Mouse (Mus musculus): ENCODE results near the gene Gfra4.

The Gfra4 gene

DNA sequence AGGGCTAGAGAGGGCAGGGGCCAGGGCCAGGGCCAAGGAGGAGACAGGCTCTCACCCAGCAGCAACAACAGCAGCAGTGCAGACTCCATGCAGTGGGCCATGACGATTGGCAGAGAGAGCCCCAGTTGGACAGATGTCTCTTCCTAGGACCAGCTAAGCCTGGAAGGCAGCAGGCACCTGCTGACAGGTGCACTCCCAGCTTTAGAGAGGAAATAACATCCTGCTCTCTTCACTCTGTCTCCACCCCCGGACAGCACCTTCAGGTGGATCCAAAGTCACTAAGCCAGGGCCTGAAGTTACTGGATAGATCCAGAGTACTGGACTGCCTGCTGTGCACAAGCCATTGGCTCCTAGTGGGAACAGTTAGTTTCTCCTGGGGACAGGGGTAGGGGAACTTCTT, at the start of gene Gfra4:
TSS of gene Gfra4 (minus strand) at position 101 of the 400 bp plus-strand sequence.
- no peak for DNase-seq

DNA sequence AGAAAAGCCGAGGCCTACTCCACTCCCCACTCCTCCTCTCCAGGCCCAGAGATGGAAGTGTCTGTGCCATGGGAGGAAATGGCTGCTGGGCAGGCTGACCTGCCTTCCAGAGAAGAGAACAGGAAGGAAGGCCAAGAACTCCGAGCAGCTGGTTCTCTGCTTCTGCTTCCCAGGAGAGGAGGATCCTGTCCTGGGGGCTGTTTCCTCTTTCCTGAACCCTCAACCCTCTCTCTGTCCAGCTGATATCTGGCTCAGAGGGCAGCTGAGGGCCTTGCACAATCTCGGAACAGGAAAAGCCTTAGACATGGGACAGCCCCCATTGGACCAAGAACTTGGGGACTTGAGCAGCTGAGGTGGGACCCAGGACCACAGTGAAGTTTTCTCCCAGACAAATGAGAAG, 48.0 kb upstream of the Gfra4 start:
- peak; percentile 99 for DNase-seq

DNA sequence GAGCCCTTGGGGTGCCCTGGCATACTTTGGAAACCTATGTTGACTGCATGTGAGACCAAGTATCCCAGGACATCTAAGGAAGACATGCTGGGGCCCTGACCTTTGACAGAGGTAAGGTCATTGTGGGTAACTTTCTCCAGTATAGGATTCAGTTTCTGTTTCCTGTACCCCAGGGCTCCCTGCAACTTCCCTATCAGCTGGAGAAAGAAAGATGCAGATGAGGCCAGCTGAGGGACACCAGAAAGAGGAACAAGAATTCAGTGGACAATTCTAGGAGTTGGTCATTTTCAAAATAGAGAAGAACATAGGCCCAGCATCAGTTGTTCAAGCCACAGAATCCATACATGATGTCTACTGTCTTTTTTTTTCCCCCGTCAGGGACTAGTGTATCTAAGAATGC, 46.7 kb upstream of the Gfra4 start:
- peak; percentile 95 for DNase-seq

DNA sequence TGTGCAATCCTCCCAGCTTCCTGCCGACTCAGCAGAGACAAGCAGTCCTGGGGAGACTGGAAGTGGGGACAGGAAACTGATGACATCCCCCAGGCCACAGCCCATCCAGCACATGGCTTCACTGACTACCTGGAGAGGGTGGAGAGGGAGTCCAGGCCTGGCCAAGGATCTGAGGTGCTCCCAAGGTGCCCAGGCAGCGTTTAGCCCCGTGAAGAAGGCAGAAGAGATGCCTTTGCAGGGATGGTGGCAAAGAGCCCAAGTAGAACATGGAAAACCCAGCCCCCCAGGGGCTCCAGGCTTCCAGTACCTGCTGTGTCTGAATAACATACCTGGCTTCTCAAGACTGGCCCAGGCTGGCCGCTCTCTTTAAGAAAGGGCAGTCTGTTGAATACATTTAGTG, 45.7 kb upstream of the Gfra4 start:
- peak; percentile 93 for DNase-seq

DNA sequence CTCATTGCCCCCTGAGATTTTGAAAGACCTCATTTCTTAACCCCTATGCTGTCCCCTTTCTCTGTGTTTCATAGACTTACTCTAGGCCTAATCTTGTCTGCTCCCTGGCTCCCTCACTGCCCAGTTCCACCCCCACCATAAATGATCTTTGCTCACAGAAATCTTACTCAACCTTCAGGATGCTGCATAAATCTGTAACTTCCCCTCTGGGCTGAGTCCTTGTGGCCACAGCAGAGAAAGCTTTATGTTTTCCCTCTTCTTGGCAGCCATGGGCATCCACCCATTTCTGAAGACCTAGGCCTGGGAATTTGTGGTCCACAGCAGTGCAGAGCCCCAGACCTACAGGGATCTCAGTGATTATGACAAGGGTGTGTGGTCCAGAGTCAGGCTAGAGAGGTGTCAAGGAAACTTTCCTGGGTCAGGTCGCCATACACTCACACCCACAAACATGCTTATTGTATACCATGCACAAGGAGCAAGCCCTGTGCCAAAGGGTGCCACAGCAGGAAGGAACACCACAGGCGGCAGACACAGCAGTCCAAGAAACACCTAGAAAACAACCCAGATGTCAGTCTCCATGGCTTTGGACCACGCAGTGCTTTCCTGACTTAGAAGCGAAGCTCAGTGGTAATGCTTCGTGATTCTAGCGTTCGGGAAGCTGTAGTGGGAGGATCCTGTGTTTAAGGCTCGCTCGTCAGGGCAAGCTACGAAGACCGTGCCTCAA, 43.9 kb upstream of the Gfra4 start, which contains the start of gene Siglec1:
TSS of gene Siglec1 (minus strand) at position 99 of the 724 bp plus-strand sequence.
- DNase-seq, result peak; percentile 93

DNA sequence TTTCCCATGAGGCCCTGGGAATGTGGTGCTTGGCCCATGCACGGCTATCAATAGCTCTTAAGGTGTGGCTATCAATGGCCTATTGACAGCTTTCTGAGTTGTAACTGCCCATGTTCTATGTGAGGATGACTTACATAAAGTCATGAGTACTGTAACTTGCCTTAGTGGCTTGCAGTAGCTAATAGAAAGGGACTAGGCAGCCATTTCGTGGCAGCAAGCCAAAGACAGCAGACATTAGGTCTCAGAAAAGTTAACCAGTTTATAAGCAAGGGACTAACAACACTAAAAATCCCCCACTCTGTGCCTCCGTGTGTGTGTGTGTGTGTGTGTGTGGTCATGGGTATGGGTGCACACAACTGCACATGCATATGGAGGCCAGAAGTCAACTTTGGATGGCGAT, 41.3 kb upstream of the Gfra4 start:
- no peak for DNase-seq

DNA sequence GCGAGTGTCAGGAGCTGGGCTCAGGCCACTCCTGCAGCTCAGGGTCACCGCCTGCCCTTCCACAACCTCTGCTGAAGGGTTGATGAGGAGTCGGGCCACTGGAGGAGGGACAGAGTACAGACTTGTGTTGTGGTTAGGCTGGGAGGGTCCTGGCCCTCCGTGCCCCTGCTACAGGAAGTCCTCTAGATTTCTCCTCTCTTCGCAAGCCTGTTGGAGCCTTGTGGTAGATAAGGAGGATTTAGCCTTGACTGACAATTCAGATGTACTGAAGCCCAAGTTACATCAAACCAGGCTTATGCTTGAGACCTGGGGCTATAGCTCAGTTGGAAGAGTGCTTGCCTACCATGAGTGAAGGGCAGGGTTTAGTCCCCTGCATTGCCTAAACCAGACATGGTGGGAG, 37.6 kb upstream of the Gfra4 start:
- DNase-seq, result no peak

DNA sequence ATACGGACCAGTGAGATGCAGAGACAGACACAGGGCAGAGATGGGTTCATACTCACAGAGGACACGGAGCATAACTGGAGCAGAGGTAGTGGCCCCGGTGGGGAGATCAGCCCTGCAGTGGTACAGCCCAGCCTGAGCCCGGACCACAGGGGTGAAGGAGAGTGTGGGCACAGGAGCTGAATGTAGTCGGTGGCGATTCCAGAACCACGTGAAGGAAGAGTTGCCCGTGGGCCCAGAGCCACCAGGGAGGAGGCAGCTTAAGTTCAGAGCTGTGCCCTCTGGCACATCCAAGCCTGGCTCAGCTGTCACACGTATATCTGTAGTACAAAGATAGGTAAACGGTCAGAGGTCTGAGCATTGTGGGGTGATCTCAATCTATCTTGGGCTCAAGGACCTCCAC, 29.6 kb upstream of the Gfra4 start:
- peak; percentile 87 for DNase-seq

DNA sequence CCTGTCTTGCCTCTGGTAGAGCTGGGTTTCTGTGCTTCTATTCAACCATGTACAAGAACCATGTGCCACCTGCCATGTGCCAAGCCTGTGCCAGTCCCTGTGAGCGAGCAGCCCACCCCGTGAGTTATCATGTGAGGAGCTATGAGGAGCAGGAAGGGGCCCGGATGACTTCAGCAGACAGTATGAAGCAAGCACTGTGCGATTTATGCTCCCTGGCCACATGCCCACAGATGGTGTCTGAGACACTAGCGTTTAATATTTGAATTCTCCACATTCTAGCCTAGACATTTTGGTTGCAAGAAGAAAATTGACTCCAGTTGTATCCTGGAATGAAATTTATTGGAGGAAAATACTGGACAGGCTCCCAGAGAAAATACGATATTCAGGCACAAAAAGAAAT, 24.6 kb upstream of the Gfra4 start:
- DNase-seq, result no peak

DNA sequence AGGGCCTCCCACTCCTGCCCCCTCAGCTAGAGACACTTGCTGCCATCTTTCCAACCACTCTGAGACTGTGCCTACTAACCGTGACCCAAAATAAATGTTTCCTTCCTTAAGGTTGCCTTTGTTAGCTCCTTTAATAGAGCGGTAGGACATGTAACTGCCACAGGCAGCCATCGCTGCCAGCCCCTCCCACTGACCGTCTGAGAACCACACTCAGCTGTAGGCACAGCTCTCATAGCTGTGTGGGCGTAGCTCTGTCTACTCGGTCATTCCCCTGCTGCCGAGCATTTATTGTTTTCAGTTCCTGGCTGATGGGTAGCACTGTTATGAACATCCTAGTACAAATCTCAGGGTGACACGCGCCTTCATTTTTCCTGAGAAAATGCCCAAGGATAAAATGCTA, 23.5 kb upstream of the Gfra4 start:
- no peak for DNase-seq

DNA sequence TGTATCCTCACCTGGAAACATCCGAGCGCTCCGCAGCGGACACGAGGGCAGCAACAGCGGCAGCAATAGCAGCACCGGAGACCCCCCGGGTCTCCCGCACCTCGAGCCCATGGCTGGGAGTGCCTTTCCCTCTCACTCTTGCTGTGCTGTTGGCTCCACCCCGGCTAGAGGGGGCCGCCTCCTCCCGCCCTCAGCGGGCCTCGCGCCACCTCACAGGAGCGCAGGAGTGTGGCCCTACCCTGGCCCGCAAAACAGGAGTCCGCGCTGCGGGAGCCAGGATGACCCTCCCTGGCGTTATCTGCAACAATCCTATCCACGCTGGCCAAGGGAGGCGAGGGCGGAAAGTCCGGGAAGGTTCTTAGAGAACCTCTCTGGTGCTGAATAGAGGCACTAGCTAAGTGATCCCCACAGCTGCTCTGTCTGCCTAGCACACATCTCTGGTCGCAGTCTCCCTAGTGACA, 20.5 kb upstream of the Gfra4 start, which contains the start of gene Adam33:
TSS of gene Adam33 (minus strand) at position 411 of the 461 bp plus-strand sequence.
- DNase-seq, result no peak

DNA sequence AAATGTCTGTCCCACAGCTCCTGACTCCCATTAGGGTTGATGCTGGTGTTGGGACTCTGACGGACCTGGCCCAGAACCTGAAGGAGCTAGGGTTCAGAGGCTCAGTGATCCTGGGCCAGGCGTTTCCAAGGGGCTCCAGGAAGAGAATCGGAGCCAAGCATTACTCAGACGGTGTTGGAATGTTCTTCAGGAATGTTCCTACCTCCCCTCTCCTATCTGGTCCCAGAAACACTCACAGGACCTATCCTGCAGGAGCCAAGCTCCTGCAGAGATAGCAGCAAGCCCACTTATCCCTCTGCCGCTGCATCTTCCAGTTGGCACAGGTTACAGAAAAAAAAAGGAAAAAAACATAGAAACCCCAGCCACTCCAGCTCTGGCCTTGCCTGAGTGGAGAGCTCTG, 18.7 kb upstream of the Gfra4 start:
- no peak for DNase-seq

DNA sequence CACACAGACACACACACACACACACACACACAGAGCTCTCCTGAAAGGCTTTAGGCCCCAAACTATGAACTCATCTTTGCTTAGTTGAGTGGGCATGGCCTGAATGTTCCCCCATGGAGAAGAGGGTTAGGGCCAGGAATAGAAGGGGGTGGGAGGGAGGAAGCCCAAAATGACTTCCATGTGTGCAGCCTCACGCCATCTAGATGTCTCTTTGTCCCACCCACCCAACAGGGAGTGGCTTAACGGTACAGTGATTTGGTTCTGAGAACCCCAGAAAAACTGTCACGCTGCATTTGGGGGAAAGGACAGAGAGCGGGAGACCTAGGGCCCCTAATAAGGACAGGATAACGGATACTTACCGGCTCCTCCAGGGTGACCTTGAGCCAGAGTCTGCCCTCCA, 17.9 kb upstream of the Gfra4 start:
- DNase-seq, result no peak

DNA sequence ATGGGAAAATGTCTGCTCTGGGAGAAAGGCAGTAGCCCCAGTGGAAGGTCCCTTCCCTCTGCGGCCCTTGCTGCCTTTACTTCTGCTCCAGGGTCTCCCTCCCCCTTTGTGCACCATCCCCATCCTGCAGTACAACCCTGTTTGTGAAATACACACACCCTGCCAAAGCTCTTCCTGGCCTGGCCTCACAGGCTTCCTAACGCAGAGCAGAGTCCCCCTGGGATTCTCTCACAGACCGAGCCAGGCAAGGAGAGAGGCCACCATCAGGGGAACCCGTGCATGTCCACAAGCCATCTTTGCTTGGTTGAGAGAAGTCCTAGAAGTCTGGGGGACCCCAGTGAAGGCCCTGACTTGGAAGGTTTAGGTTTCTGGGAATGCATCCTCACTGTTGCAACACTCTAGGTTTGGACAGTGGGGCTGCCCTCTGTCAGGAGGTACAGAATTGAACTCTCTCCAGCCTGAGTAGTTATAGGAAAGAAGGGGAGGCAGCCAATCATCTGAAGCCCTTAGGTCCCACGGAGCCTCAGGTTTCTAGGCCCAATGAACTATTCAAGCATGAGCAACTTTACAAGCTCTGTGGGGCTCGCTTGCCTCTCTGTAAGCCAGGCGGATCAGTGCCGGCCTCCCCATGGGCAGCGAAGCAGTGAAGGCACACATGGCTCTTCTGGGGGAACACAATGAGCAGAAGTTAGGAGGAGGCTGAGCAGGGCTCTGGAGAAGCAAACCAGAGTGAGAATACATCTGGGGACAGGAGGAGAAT, 17.1 kb upstream of the Gfra4 start:
- DNase-seq, result peak; percentile 98

DNA sequence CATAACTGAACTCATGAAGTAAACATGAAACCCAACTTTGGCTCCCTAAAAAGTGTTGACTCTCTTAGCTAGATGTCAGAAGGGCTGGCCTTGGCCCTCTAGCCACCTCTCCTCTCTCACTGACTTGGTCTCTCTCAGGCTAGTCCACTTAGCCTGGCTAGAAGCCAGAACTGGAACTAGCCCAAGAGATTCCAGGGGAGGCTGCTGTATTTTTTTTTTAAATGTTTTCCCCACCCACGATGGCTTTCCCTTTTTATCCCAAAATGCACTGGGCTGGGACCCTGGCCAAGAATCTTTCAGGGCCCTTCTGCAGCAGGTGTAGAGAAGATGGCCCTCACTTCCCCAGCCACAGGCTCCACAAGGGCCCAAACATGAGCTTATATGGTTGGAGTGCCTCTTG, 16.5 kb upstream of the Gfra4 start:
- DNase-seq, result peak; percentile 98

DNA sequence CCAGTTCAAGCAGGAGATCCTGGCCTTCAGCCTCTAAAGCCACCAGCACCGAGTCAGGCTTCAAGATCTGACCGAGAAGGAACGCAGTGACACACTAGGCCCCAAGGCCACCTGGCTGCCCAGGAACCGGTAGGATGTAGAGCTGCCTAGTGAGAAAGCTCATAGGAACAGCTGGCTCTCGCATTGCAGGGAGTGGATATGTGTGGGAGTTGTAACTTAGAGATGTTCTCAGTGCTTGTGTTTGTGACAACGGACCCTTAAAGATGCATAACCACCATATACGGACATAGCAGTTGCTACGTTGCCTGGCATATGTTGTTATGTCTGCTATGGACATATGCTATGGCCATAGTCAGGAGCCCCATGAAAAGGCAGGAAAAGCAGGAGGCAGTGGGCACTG, 15.8 kb upstream of the Gfra4 start:
- DNase-seq, result no peak

DNA sequence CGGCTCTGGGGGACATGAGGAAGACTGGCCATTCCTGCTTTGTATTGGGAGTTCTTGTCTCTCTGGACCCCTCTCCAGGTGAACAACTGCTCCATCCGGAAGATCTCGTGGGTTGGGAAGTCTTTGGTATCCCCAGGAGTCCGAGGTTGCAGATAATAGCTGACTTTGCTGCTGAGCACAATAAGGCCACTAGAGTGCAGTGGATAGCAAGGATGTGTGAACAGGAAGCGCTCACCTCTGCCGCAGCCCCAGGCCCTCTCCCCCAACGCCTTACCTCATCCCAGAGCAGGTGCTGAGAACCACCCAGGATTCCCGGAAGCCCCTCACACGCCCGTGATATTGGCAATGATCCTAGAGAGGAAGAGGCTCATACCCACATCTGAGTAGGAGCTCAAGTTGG, 13.3 kb upstream of the Gfra4 start:
- peak; percentile 91 for DNase-seq

DNA sequence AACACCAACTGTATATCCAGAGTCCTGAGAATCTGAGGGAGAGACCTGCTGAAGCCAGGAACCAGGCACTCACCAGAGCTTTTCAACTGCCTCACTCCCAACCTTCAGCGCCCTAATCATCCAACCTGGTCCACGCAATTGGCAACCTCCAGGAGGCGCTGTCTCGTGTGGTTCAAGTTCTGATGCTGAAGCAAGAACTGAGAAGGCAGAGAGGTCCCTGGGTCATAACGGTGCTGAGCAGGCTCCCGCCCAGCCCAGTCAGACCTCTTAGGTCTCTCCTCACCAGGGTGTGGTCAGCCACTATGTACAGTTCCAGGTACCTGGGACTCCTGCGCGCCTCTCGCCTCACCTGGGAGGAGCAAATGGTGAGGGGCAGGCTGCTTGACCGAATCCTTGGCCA, 12.7 kb upstream of the Gfra4 start:
- DNase-seq, result peak; percentile 93

DNA sequence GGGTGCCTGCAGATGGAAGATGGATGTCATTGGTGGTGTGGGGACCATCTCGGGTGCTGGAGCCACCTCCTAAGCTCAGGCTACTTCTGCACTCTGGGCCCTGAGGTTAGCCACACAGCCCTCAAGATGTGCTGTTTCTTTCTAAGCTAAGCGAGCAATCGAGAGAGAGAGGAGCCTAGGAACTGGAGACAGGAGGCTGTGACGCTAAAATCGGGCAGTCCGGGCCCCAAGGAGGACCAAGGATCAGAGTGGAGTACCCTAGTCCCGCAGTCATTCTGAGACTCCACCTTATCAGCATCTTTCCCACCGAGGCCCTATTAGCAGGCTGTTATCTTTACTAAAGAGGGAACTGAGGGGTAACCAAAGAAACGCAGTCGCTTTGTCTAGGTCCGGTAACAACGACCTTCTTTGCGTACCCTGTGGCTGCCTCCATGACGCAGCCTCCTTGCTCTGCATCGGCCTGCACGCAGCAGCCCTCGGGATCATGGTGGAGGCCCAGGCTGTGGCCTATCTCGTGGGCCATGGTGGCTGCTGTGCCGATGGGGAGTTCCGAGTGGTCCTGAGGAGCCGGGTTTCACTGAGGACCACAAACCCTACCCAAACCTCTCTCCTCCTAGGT, 11.9 kb upstream of the Gfra4 start:
- peak; percentile 82 for DNase-seq

DNA sequence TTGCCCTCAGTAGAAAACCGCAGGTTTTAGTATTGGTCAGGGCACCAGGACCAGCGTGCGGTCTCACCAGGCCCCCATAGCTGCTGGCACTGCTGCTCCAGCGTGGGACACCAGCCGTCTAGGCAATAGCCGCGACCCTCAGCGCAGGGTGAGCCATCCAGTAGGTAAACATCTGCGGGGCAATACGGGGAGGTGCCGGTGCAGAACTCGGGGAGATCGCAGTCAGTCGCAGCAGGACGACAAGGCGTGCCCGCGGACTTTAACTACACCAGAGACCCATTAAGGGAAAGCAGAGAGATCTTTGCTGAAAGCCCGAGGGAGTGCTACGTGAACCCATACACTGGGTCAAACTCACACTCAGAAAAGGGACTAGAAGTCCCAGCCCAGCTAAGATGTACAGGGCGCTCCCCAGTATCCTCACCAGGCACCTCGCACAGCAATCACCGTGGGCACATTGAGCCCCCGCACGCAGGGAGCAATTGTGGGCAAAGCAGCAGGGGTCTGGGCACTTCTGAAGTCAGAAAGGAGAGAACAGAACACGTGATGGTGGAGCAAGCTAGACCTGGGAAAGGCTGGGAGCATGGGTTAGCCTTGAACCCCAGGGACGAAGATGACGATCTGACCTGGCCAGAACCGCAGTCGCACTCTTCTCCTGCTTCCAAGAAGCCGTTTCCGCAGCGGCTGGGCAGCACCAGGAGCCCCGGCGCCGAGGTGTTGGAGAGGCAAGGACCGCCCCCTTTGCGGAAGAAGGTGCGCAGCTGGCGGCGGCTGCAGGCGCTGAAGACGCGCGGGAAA, 11.2 kb upstream of the Gfra4 start:
- DNase-seq, result peak; percentile 90

DNA sequence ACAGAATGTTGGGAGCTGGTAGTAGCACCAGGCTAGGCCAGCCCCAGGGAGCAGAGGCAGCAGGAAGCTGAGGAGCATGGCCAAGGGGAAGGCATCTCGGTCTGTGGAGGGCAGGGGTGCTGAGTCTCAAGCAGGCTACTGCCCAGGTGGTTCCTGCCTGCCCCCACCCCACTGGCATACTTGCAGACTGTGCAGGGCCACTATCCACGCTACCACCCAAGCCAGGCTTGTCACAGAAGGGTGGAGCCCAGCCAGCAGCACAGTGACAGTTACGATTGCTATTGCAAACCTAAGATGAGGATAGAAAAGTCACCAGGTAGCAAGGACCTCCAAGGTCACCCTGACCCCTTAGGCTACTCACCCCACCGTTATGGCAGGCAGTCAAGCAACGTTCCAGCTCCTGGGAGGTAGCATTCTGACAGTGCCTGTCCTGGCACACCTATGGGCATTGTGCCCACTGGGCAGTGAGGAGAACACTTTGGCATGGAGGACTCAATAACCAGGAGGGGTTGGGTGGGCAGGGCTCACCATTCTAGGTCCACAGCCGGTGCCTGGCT, 10.1 kb upstream of the Gfra4 start:
- DNase-seq, result peak; percentile 90

DNA sequence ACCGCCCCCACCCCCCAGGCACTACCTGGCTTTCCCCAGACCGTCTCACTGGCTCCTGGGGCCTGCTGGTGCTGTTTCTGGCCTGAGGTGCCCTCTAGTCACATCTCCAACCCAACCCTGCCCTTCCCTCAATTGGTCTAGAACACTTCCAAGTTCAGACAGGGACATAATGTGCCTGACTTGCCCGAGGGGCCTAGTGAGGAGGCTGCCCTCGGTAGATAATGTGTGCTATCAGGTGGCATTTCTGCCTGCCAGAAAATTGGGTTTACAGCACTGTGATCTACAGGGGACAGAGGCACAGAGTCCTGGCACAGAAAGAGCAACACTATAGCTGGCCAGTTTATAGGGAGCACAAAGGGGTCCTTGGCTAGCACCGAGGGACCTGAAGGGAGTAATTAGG, 9.2 kb upstream of the Gfra4 start:
- peak; percentile 87 for DNase-seq

DNA sequence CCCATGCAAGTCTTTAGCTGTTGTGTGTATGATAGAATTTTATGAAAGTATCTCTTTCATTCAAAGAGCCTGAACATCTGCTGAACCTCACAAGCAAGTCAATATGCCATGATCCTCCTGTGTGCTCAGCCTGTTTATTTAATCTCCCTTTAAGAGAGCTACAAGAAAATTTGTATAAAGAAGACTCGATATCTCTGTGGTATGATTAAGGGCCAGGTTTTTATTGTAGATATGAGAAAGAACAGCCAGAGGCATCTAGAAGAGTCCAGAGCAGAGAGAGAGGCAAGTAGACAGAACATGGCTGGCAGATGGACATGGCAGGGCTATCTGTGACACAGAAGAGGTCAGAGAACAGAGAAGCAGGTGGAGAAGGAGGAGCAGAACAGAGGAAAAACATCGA, 3.1 kb upstream of the Gfra4 start:
- DNase-seq, result no peak
